Mouse (Mus musculus) gastrocnemius, adult 2 months (tissue): Measurements from ENCODE around the gene Neurl3. TPM values are rescaled to one million over a fixed set of nuclear protein-coding genes. Genes with fewer than 3 reads are reported as not detected.
A peak's percentile ranks its signal among the peaks of the same experiment; 100 is the strongest.

Source experiments
- DNase-seq: peaks from one replicate; pipeline ENCODE4 v3.0.0; 2022
- H3K27ac ChIP-seq: fragments of 200-600 bp; 2 replicates; pipeline ENCODE4 v1.8.1; 2022; ENCODE audit warnings: mild to moderate bottlenecking
- H3K4me3 ChIP-seq: fragments of 200-600 bp; 2 replicates; pipeline ENCODE4 v1.8.1; 2022; ENCODE audit warnings: mild to moderate bottlenecking, moderate library complexity
- CTCF ChIP-seq: fragments of 200-600 bp; IDR thresholded peaks from 2 replicates; pipeline ENCODE4 v1.8.1; 2022; ENCODE audit warnings: antibody characterized with exemption, mild to moderate bottlenecking, moderate library complexity
- intact Hi-C: fragments of 180-260 bp; cut with DNase I; formaldehyde crosslinking; loops from one replicate; pipeline ENCODE4 v1.15.1; 2025
- total RNA-seq, 2 experiments: library from RNA; stranded (reverse); gene quantifications; 2 replicates each; pipeline ENCODE4 v1.2.3; 2021

Neurl3 gene
- total RNA-seq, 2 experiments from 2014 or later: 0.41 to 0.59 TPM

DNA sequence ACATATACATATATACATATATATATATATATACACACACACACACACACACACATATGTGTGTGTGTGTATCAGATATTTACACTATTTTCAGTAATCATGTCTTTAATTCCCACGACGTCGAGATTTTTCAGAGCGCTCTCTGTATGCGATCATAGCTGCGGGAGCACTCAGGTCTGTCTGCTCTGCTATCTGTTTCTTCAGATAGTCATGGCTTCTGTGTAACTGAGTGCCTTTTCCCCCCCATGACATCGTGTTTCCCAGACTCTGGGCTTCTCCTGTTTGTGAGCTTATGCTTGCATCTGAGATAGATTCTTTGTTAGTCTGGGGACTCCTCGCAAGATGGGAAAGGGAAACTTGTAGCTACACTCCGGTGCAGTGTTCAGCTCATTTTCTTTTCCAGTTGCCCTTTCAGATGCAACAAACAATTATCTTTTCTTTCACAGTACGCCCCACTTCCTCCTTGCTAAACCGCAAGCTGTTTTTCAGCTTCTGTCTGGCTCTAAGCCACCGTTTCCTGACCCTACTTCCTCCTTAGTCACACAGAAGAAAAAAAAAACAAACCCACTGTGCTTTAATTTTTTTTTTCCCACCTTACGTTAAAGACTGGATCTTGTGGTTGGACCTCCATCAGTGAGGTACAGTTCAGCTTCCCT, 10.5 kb downstream of the Neurl3 start:
- Histone ChIP-seq H3K4me3 (peak overlapping the region; percentile 25), H3K27ac (peak overlapping the region; percentile 79)
- no peak for TF ChIP-seq CTCF
- peak; percentile 45 for DNase-seq
- intact Hi-C loops: no loop called here

DNA sequence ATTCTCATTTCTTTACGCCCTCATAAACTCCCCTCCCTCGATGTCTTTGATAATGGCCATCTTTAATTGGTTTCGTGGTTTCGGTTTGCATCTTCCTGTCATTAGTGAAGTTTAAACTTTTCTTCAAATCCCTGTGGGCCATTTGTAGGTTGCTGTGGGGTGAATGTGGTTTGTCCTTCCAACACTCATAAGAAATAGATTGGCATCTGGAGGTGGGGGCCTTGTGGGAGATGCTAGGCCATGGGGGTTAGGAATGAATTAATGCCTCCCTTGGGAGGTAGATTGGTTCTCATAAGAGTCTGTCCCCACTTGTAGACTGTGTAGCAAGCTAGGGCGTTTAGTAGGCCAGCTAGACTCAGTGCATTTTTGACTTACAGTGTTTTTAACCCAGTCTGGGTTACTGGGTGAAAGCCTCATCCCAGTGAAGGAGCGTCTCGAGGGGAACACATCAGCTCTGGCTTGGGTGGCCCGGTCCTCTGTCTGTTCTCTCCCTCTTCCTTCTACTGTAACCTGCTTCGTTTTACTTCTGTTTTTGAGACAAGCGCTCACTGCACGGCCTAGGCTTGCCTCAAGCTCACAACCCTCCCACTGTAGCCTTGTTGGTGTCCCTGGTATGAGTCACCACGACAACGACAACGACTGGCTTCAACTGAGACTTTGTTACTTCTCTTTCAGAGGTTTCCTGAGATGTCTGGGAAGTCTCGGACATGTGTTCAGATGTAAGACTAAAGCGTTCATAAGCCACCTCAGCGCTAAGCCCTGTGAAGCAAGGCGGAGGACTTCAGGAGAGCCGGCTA, 12.6 kb downstream of the Neurl3 start:
- no peak overlapping the region for H3K27ac ChIP-seq
- intact Hi-C loops: no loop called here
- no peak for TF ChIP-seq CTCF
- DNase-seq: no peak
- H3K4me3 ChIP-seq: no peak overlapping the region

DNA sequence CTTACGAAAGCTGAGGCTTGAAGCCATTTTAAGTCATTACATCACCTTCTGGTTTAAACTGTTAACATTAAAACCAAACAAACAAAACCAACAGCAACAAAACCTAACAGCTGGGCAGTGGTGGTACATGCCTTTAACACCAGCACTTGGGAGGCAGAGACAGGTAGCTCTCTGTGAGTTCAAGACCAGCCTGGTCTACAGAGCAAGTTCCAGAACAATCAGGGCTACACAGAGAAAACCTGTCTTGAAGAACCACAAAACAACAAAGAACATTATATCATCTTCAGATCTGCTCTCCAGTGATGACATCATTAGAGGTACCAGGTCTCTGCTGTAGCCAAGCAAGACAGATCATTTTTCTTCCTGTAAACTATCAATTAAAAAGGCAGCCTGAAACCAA, 14.1 kb downstream of the Neurl3 start:
- no peak for TF ChIP-seq CTCF
- H3K4me3 ChIP-seq: no peak overlapping the region
- DNase-seq: no peak
- intact Hi-C loops: no loop called here
- H3K27ac ChIP-seq: no peak overlapping the region

DNA sequence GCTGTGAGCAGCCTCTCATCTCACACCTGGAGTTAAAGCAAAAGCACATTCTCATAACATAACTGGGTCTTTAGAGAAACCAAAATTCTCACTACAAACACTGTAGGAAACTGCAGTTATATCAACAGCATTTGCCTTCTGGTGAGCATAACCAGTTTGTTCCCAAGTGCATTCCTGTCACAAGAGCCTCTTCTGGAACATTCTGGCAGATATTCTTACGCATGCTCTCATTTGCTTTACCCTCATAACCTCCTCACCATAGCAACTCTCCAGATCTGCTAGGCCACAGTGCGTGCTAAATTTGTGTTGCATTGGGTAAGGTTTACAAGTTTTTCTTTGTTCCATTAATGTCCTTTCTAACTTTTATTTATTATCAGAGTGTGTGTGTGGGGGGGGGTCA, 15.2 kb downstream of the Neurl3 start:
- intact Hi-C loops: no loop called here

DNA sequence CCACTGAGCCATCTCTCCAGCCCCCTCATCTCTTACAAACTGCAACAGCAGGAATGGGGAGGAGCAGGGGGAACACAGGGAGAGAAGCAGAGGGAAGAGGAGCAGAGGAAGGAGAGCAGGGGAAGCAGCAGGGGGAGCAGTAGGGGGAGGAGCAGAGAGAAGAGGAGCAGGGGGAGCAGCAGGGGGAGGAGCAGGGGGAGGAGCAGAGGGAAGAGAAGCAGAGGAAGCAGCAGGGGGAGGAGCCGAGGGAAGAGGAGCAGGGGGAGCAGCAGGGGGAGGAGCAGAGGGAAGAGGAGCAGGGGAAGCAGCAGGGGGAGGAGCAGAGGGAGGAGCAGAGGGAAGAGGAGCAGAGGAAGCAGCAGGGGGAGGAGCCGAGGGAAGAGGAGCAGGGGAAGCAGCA, 15.8 kb downstream of the Neurl3 start:
- intact Hi-C loops: no loop called here
- DNase-seq: no peak

More for the DNA sequence above, 15.2 kb downstream of the Neurl3 start:
- no peak overlapping the region for H3K4me3 ChIP-seq
- TF ChIP-seq CTCF: no peak
- no peak overlapping the region for H3K27ac ChIP-seq
- DNase-seq: no peak

DNA sequence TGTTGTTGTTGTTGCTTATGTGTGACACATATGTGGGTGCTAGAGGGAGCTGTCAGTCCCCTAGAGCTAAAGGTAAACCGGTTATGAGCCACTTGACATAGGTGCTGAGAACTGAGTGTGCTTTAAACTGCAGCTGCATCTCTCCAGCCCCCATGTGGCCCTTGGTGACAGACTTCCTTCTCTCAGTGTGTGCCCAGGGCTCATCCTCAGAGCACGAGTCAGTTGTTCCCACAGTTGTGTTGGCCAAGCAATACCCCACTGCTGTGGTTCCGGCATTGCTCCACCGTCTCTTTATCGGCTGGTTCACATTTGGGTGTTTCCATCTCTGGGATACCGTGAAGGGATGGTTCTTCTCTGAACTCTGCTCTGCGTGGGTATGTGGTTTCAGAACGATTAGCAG, 17.2 kb downstream of the Neurl3 start:
- intact Hi-C loops: loop anchor here (2.0 kb wide), 1 partner anchor 20 kb away; no protein-coding TSS in a partner anchor
- Histone ChIP-seq H3K27ac (no peak overlapping the region), H3K4me3 (no peak overlapping the region)
- no peak for DNase-seq
- no peak for TF ChIP-seq CTCF

More for the DNA sequence above, 15.8 kb downstream of the Neurl3 start:
- no peak overlapping the region for H3K27ac ChIP-seq
- TF ChIP-seq CTCF: no peak
- H3K4me3 ChIP-seq: no peak overlapping the region

DNA sequence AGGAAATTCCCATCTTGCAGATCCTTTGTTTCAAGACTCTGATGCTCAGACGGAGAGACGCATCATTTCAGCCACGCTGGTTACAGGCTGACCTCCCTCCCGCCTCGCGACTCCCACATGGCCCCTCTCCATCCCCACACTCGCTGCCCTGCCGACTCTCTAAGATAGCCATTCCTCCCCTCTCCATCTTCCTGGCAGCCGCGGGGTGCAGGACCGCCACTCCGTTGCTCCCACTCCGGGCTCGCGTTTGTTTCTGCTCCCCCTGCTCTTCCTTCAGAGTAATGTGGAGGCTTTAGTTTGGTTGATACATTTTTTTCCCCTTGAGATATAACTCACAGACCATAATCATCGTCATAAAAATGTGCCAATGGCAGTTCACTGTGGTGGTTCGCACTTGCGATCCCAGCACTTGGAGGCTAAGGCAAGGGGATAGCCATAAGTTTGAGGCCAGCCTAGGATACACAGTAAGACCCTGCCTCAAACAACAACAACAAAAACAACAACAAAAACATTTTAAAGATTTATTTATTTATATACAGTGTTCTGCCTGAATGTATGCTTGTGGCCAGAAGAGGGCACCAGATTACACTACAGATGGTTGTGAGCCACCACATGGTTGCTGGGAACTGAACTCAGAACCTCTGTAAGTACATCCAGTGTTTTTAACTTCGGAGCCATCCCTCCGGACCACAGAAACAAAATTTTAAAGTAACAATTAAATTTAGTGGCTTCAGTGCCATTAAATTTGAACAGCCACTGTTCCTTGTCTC, 18.4 kb downstream of the Neurl3 start:
- peak overlapping the region; percentile 60 for H3K4me3 ChIP-seq
- DNase-seq: no peak
- intact Hi-C loops: loop anchor here (2.0 kb wide), 1 partner anchor 21 kb away; no protein-coding TSS in a partner anchor
- TF ChIP-seq CTCF: peak; percentile 57
- H3K27ac ChIP-seq: peak overlapping the region; percentile 20; the same call in 1 of the 2 replicates

DNA sequence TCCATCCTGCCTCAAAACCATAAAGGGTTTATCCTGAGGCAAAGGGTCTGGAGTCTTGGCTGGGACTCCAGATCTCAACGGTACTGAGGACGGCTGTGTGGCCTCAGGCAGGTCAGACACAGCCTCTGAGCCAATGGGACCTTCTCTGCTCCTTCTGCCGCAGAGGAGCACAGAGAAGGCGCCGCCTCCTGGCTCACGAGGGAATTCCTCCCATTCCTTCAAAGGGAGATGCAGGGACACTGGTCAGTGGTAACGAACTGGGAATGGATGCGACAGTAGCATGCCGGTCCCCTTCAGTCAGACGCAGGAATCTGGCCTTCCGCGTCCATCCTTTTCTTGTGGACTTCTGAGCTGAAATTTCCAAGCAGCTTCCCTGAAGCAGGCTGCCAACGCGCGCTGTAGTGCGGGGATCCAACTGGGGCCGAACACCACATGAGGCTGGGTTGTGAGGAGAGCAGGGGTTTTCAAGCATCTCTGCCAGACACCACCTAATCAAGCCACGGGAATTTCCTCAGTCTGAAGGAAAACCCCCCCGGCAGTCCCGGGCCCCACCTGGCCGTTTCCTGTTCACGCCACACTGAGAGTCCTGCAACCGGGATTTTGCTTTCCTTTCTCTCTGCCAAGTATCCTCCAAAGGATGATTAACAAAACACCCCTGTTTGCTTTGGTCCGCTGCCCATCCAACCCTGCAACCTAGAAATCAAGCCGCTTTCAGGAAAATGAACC, 19.7 kb downstream of the Neurl3 start:
- Histone ChIP-seq H3K4me3 (peak overlapping the region; percentile 60), H3K27ac (peak overlapping the region; percentile 60)
- DNase-seq: peak; percentile 42
- intact Hi-C loops: loop anchor here (5.0 kb wide), 2 partner anchors 42 to 182 kb away; no protein-coding TSS in a partner anchor
- peak; percentile 52 for TF ChIP-seq CTCF

DNA sequence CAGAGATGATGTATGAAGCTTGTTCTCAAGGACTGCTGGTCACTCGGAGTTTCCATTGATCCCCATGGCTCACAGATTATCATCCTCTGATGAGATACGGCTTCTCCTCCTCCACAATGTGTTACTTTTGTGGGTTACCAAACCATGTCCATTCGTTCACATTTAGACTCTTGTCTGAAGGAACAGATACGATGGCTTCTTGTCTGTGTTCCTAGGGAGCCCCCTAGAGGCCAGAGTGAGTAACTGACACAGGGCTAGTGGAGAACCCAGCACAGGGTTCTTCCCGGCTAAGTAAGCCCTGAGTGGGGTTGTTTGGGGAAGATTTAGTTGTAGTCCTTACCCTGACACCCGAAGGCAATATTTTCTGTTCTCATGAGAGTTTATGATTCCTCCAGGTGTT, 21.7 kb downstream of the Neurl3 start:
- intact Hi-C loops: loop anchor here (2.0 to 5.0 kb wide), 3 partner anchors 40 to 180 kb away; no protein-coding TSS in a partner anchor
- H3K27ac ChIP-seq: no peak overlapping the region
- peak; percentile 98 for TF ChIP-seq CTCF
- H3K4me3 ChIP-seq: no peak overlapping the region
- peak; percentile 71 for DNase-seq

DNA sequence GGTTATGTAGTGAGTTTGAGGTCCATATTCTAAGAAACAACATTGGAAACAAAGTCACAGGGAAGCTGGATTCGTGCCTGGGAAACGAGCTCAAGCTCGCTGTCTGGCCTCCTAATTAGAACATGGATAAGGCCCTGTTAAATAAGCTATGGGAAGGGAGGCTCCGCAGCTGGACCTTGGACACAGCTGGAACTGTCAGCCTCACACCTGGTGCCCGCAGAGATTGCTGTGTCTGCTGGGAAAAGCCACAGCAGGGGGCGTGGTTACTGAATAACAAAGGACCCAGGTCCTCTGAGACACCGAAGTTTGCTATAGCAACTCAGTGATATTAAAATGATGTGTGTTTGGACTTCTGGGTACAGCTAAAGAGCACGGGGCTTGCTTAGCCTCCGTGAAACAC, 23.1 kb downstream of the Neurl3 start:
- no peak for TF ChIP-seq CTCF
- Histone ChIP-seq H3K27ac (no peak overlapping the region), H3K4me3 (no peak overlapping the region)
- DNase-seq: no peak
- intact Hi-C loops: loop anchor here (5.0 kb wide), 2 partner anchors 39 to 179 kb away; no protein-coding TSS in a partner anchor

DNA sequence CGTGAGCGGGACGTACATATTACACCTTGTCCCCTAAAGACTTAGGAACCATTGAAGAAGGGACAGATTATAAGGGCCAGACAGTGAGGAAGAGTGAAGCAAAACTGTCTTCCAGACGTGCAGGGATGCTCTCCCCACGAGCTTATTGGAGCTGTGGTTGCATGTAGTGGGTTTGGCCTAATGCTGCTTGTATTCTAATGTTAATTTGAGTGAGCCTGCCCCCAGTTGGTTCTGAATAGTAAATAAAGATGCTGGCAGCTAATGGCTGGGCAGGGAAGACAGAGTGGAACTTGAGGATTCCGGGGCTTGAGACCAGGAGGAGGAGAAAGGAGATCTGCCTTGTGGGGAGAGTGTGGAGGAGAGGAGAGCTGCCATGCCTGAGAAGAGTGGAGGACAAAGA, 27.8 kb downstream of the Neurl3 start:
- intact Hi-C loops: no loop called here
- no peak for TF ChIP-seq CTCF
- no peak for DNase-seq
- H3K27ac ChIP-seq: no peak overlapping the region
- no peak overlapping the region for H3K4me3 ChIP-seq

DNA sequence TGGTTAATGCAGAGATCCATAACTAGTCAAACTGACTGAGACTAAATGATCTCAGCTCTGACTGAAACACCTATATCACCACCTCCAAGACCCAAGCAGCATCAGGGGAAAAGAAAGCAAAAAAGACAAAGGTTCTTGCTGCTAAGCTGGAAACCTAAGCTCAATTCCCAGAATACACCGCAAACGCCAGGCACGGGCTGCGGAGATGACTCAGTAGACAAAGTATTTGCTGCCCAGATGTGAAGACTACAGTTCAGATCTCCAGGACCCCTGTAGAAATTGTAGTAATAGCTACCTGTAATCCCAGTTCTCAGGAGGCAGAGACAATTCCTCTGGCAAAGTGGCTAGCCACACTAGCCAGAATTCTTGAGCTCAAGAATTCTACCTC, 29.7 kb downstream of the Neurl3 start:
- TF ChIP-seq CTCF: no peak
- Histone ChIP-seq H3K4me3 (peak overlapping the region; percentile 89; the same call in 1 of the 2 replicates), H3K27ac (peak overlapping the region; percentile 87)
- no peak for DNase-seq
- intact Hi-C loops: no loop called here
